Mouse (Mus musculus) MEL (cell line): ENCODE results near the gene Nefh. TPM values are rescaled to one million over a fixed set of nuclear protein-coding genes. Genes with fewer than 3 reads are reported as not detected.

ENCODE experiments used
- DNase-seq: peaks from one replicate; pipeline ENCODE4 v3.0.0; 2011; ENCODE audit warnings: low read depth, low spot score
- H3K27ac ChIP-seq: 2 replicates; pipeline ENCODE4 v1.5.1; 2012; ENCODE audit warnings: low read depth, mild to moderate bottlenecking, control low read depth, low read length, moderate library complexity; ENCODE audit not compliant: control insufficient read depth
- H3K27me3 ChIP-seq, 2 experiments: fragments of 150-350 bp in 1 of 2; sonication (generic) in 1 of 2; 2 replicates each; pipeline ENCODE4 v1.6.1; 2012; ENCODE audit warnings: low read length in 2 of 2, mild to moderate bottlenecking in 2 of 2, improper control_type of control experiment in 1 of 2, moderate library complexity in 1 of 2; ENCODE audit not compliant: insufficient read depth in 2 of 2, control insufficient read depth in 1 of 2
- H3K36me3 ChIP-seq, 2 experiments: 2 replicates each; pipeline ENCODE4 v1.6.1; 2012 to 2014; ENCODE audit warnings: low read length in 2 of 2, improper control_type of control experiment in 1 of 2, inconsistent platforms in 1 of 2, mild to moderate bottlenecking in 1 of 2; ENCODE audit not compliant: insufficient read depth in 2 of 2, control insufficient read depth in 1 of 2
- H3K4me1 ChIP-seq, 2 experiments: fragments of 150-350 bp in 1 of 2; sonication (generic) in 1 of 2; 2 replicates each; pipeline ENCODE4 v1.6.1; 2012; ENCODE audit warnings: low read length in 2 of 2, improper control_type of control experiment in 1 of 2, mild to moderate bottlenecking in 1 of 2; ENCODE audit not compliant: insufficient read depth in 2 of 2, control insufficient read depth in 1 of 2
- H3K4me3 ChIP-seq, 2 experiments: fragments of 150-350 bp in 1 of 2; sonication (generic) in 1 of 2; 2 replicates each; pipeline ENCODE4 v1.5.1; 2012; ENCODE audit warnings: low read depth in 2 of 2, low read length in 2 of 2, mild to moderate bottlenecking in 2 of 2, moderate library complexity in 2 of 2, control low read depth in 1 of 2, improper control_type of control experiment in 1 of 2; ENCODE audit not compliant: control insufficient read depth in 1 of 2, insufficient read depth in 1 of 2
- H3K79me2 ChIP-seq: 2 replicates; pipeline ENCODE4 v1.6.1; 2012; ENCODE audit warnings: mild to moderate bottlenecking, low read length, moderate library complexity; ENCODE audit not compliant: control insufficient read depth, poor library complexity, insufficient read depth
- H3K9ac ChIP-seq: 2 replicates; pipeline ENCODE4 v1.6.1; 2012; ENCODE audit warnings: low read depth, mild to moderate bottlenecking, control low read depth, low read length, moderate library complexity; ENCODE audit not compliant: control insufficient read depth, poor library complexity, severe bottlenecking
- H3K9me3 ChIP-seq: fragments of 150-350 bp; sonication (generic); replicated peaks from 2 replicates; pipeline ENCODE4 v1.6.1; 2012; ENCODE audit warnings: mild to moderate bottlenecking, low read length, improper control_type of control experiment, moderate library complexity; ENCODE audit not compliant: insufficient read depth
- CTCF ChIP-seq, 3 experiments: IDR thresholded peaks in 2 of 3; conservative IDR thresholded peaks in 1 of 3; 2 replicates each; pipeline ENCODE4 v1.5.1; 2011 to 2012; ENCODE audit warnings: low read length in 3 of 3, low read depth in 2 of 3, mild to moderate bottlenecking in 2 of 3, improper control_type of control experiment in 1 of 3, inconsistent platforms in 1 of 3, mixed read lengths in 1 of 3, moderate library complexity in 1 of 3; ENCODE audit not compliant: control insufficient read depth in 1 of 3, insufficient read depth in 1 of 3, poor library complexity in 1 of 3, severe bottlenecking in 1 of 3
- E2F4 ChIP-seq: IDR thresholded peaks from 2 replicates; pipeline ENCODE4 v1.6.1; 2011; ENCODE audit warnings: low read depth, low read length, improper control_type of control experiment, borderline replicate concordance
- EP300 ChIP-seq, 2 experiments: IDR thresholded peaks; 2 replicates each; pipeline ENCODE4 v1.6.1; 2011; ENCODE audit warnings: improper control_type of control experiment in 2 of 2, low read length in 2 of 2, low read depth in 1 of 2, mild to moderate bottlenecking in 1 of 2
- ETS1 ChIP-seq: IDR thresholded peaks from 2 replicates; pipeline ENCODE4 v1.6.1; 2012; ENCODE audit warnings: low read depth, mild to moderate bottlenecking, inconsistent platforms, low read length, improper control_type of control experiment, moderate library complexity
- GABPA ChIP-seq: IDR thresholded peaks from 2 replicates; pipeline ENCODE4 v1.6.1; 2012; ENCODE audit warnings: low read depth, mild to moderate bottlenecking, inconsistent platforms, low read length, improper control_type of control experiment, moderate library complexity
- KAT2A ChIP-seq: conservative IDR thresholded peaks from 2 replicates; pipeline ENCODE4 v1.6.1; 2012; ENCODE audit warnings: low read depth, low read length, improper control_type of control experiment, inconsistent platforms
- MEF2A ChIP-seq: IDR thresholded peaks from 2 replicates; pipeline ENCODE4 v1.6.1; 2014; ENCODE audit warnings: low read depth, mild to moderate bottlenecking, inconsistent platforms, low read length, improper control_type of control experiment; ENCODE audit not compliant: poor library complexity, insufficient replicate concordance, severe bottlenecking; ENCODE audit errors: extremely low read depth
- MYB ChIP-seq: IDR thresholded peaks from 2 replicates; pipeline ENCODE4 v1.6.1; 2011; ENCODE audit warnings: mild to moderate bottlenecking, low read depth, low read length, improper control_type of control experiment
- NELFE ChIP-seq: IDR thresholded peaks from 2 replicates; pipeline ENCODE4 v1.6.1; 2011; ENCODE audit warnings: low read depth, low read length, improper control_type of control experiment
- POLR2AphosphoS5 ChIP-seq: IDR thresholded peaks from 2 replicates; pipeline ENCODE4 v1.6.1; 2012; ENCODE audit warnings: low read depth, borderline replicate concordance, mild to moderate bottlenecking, inconsistent platforms, low read length, moderate library complexity, mixed read lengths
- RCOR1 ChIP-seq: IDR thresholded peaks from 2 replicates; pipeline ENCODE4 v1.6.1; 2012; ENCODE audit warnings: low read depth, mild to moderate bottlenecking, inconsistent platforms, low read length, improper control_type of control experiment
- SIN3A ChIP-seq: IDR thresholded peaks from 2 replicates; pipeline ENCODE4 v1.6.1; 2012; ENCODE audit warnings: low read length, improper control_type of control experiment, inconsistent platforms
- TAL1 ChIP-seq: IDR thresholded peaks from 2 replicates; pipeline ENCODE4 v1.6.1; 2012; ENCODE audit warnings: mild to moderate bottlenecking, inconsistent platforms, low read length, moderate library complexity, mixed read lengths
- TBP ChIP-seq: IDR thresholded peaks from 2 replicates; pipeline ENCODE4 v1.8.0; 2011; ENCODE audit warnings: low read depth, low read length, improper control_type of control experiment
- TCF12 ChIP-seq: IDR thresholded peaks from 2 replicates; pipeline ENCODE4 v1.6.1; 2014; ENCODE audit warnings: low read depth, mild to moderate bottlenecking, inconsistent platforms, low read length, improper control_type of control experiment, moderate library complexity
- UBTF ChIP-seq: IDR thresholded peaks from 2 replicates; pipeline ENCODE4 v1.6.1; 2012; ENCODE audit warnings: low read depth, mild to moderate bottlenecking, inconsistent platforms, low read length, improper control_type of control experiment, moderate library complexity, borderline replicate concordance; ENCODE audit not compliant: insufficient read depth
- USF1 ChIP-seq: IDR thresholded peaks from 2 replicates; pipeline ENCODE4 v1.6.1; 2014; ENCODE audit warnings: low read depth, mild to moderate bottlenecking, inconsistent platforms, low read length, improper control_type of control experiment, moderate library complexity
- ZMIZ1 ChIP-seq: IDR thresholded peaks from 2 replicates; pipeline ENCODE4 v1.6.1; 2012; ENCODE audit warnings: low read depth, mild to moderate bottlenecking, inconsistent platforms, low read length, improper control_type of control experiment, moderate library complexity
- polyA plus RNA-seq, 2 experiments: library from polyadenylated mRNA; stranded (reverse) in 1 of 2; unstranded in 1 of 2; fragments of >175 nt in 1 of 2; fragments of >200 nt in 1 of 2; gene quantifications; 2 replicates each; pipeline versions ENCODE4 v1.2.1 to v1.2.4; 2012; ENCODE audit warnings: low replicate concordance in 2 of 2, low read depth in 1 of 2; ENCODE audit not compliant: insufficient read length in 2 of 2, insufficient read depth in 1 of 2, missing spikeins in 1 of 2
- total RNA-seq: library from RNA; depleted of rRNA; stranded (reverse); fragments of 300-350 nt; gene quantifications from 2 replicates; pipeline ENCODE4 v1.2.3, GENCODE M21; 2012

Gene Nefh
- total and polyA plus RNA-seq, 3 experiments, result 0.03 TPM; not detected in 2

- TF ChIP-seq KAT2A, result no peak; the same call in 1 of the 2 replicates
Observed at GRCm38 (mm10) chr11:4986695-4987486, 39.0 kb upstream of the Nefh start, which contains the start of gene Ap1b1 (continued).

- H3K4me3 ChIP-seq, result peak overlapping the region; percentile 16; a peak in 1 of 4 replicates
- H3K4me1 ChIP-seq, result peaks cover 24 to 46% of the 10 kb centered on the region in 2 experiments
- peak overlapping the region; percentile 37; the same call in 1 of the 2 replicates for H3K9ac ChIP-seq
- no peaks in the 10 kb centered on the region for H3K27me3 ChIP-seq
- TF ChIP-seq GABPA (no peak), ETS1 (no peak), UBTF (no peak), TBP (0 out of 2 replicates have a peak, but pooled peaks have one; percentile 17), TAL1 (peak; percentile 29; the same call in 1 of the 2 replicates), RCOR1 (peak; percentile 38), SIN3A (0 out of 2 replicates have a peak, but pooled peaks have one; percentile 19), EP300 (IDR thresholded peaks at IDR 0.05; ENCODE audit: low read depth in 1 of 2, low read length in 2 of 2) (peak in 1 of 2 experiments; percentile 32; a peak in 2 of 4 replicates), CTCF (IDR thresholded peaks at IDR 0.05 in 2 of 3, conservative IDR thresholded peaks at IDR 0.05 in 1 of 3; ENCODE audit: control insufficient read depth in 1 of 3, insufficient read depth in 1 of 3, low read depth in 2 of 3, low read length in 3 of 3, poor library complexity in 1 of 3, severe bottlenecking in 1 of 3) (no peak), ZMIZ1 (no peak), MEF2A (no peak), POLR2AphosphoS5 (no peak), NELFE (no peak), USF1 (no peak), E2F4 (no peak), MYB (no peak), KAT2A (no peak), TCF12 (0 out of 2 replicates have a peak, but pooled peaks have one; percentile 8)
- no peaks in the 10 kb centered on the region for H3K9me3 ChIP-seq
- H3K36me3 ChIP-seq, result peaks cover 0 to 46% of the 10 kb centered on the region in 2 experiments; a peak in 2 of 4 replicates
- DNase-seq, result peak; percentile 54
- H3K79me2 ChIP-seq, result peaks cover 14% of the 10 kb centered on the region
- H3K27ac ChIP-seq, result 0 out of 2 replicates have a peak overlapping the region, but pooled peaks have one; percentile 2
Observed at GRCm38 (mm10) chr11:4984799-4985198, 36.9 kb upstream of the Nefh start.
